Mouse (Mus musculus) lung, postnatal 0 days (tissue): ENCODE results near the gene Egfl7.

Experiments
- CTCF ChIP-seq: IDR thresholded peaks from 2 replicates; pipeline ENCODE4 v1.5.1; 2016; ENCODE audit warnings: antibody characterized with exemption, mild to moderate bottlenecking
- EP300 ChIP-seq: IDR thresholded peaks from 2 replicates; pipeline ENCODE4 v1.6.1; 2016; ENCODE audit warnings: antibody characterized with exemption, mild to moderate bottlenecking, control low read depth

DNA sequence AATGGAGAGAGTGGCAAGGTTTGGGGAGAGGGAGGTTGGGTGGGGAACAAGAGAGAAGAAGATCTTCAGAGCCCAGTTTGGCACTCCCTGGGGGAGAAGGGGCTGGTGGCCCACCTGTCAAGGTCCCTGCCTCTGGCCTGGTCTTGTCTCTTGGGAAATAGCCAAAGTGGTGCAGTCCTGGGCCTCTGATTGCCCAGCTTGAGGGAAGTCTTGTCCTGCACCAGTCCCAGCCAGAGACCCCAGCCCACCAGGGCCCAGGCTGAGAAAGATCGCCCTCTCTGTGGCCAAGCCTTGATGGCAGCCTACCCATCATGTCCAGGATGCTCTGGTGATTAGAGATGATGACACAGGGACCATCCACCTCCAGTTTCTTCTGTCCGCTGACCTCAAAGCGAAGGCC, 17.1 kb downstream of the Egfl7 start:
- no peak for TF ChIP-seq CTCF
- no peak for TF ChIP-seq EP300
